Mouse (Mus musculus): ENCODE results near the gene Brinp2. TPM values are rescaled to one million over a fixed set of nuclear protein-coding genes. Genes with fewer than 3 reads are reported as not detected.
A peak's percentile ranks its signal among the peaks of the same experiment; 100 is the strongest.

The Brinp2 gene
- polyA plus RNA-seq, 1 experiment from 2014 or later = 1.5 TPM

DNA sequence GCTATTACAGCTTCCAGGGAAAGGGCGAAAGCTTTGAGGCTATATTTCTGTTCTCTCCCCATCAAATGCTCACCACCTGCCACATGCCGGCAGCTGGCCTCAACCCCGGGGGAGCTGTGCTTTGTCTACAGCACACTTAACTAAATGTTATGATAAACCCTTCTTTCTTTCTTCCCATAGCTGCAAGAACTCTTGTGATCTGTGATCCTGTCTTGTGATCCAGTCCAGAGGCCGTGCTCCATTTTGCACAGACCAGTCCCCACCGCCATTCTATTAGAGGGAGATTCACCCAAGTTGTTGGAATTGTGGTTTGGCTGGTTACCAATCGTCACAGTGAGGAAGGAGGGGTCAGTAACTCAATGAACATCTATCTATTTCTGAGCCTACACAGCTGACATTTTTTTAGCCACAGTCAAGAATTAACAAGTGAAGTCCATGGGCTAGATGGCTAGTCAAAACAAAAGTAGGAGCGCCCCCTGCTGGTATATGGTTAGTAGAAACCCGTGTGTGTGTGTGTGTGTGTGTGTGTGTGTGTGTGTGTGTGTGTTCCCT lies 89.0 kb downstream of the Brinp2 start:
- Histone ChIP-seq H3K27ac (ENCODE audit: low read length) (no peak overlapping the region), H3K4me2 (replicated peaks; ENCODE audit: low read depth, low read length) (no peak overlapping the region), H3K4me1 (ENCODE audit: control insufficient read depth, insufficient read depth, low read length) (no peaks in the 10 kb centered on the region), H3K27me3 (ENCODE audit: control insufficient read depth, insufficient read depth, low read length) (no peaks in the 10 kb centered on the region), H3K36me3 (ENCODE audit: control insufficient read depth, insufficient read depth, low read length) (no peaks in the 10 kb centered on the region), H3K9me3 (ENCODE audit: control insufficient read depth, low read depth, low read length) (no peaks in the 10 kb centered on the region), H3K9ac (replicated peaks; ENCODE audit: low read depth, low read length) (no peak overlapping the region), H3K4me3 (ENCODE audit: low read depth, low read length) (no peak overlapping the region)
- 26% methylated on average over 8 of the region's 8 CpGs for WGBS
- ATAC-seq (ENCODE audit: insufficient number of reproducible peaks, insufficient read depth, low FRiP score, low read depth) = peak; percentile 61; the same call in 1 of the 2 replicates

GRCm38 (mm10) chr1:158266293-158267019 lies 89.7 kb downstream of the Brinp2 start:
- 61% methylated on average over 3 of the region's 3 CpGs for whole genome bisulfite sequencing
- no peaks in the 10 kb centered on the region for H3K4me1 ChIP-seq (ENCODE audit: control insufficient read depth, insufficient read depth, low read length)
- H3K27ac ChIP-seq (ENCODE audit: low read length) = no peak overlapping the region
- H3K9me3 ChIP-seq (ENCODE audit: control insufficient read depth, low read depth, low read length) = no peaks in the 10 kb centered on the region
- no peak overlapping the region for H3K9ac ChIP-seq (replicated peaks; ENCODE audit: low read depth, low read length)
- H3K27me3 ChIP-seq (ENCODE audit: control insufficient read depth, insufficient read depth, low read length) = no peaks in the 10 kb centered on the region
- no peak overlapping the region for H3K4me2 ChIP-seq (replicated peaks; ENCODE audit: low read depth, low read length)
- no peaks in the 10 kb centered on the region for H3K36me3 ChIP-seq (ENCODE audit: control insufficient read depth, insufficient read depth, low read length)
- no peak overlapping the region for H3K4me3 ChIP-seq (ENCODE audit: low read depth, low read length)
- ATAC-seq (ENCODE audit: insufficient number of reproducible peaks, insufficient read depth, low FRiP score, low read depth) = 0 out of 2 replicates have a peak, but pooled peaks have one; percentile 23

- Histone ChIP-seq H3K9me3 (ENCODE audit: control insufficient read depth, low read depth, low read length) (no peaks in the 10 kb centered on the region), H3K4me2 (replicated peaks; ENCODE audit: low read depth, low read length) (no peak overlapping the region), H3K36me3 (ENCODE audit: control insufficient read depth, insufficient read depth, low read length) (no peaks in the 10 kb centered on the region), H3K27ac (ENCODE audit: low read length) (no peak overlapping the region), H3K4me3 (ENCODE audit: low read depth, low read length) (no peak overlapping the region), H3K4me1 (ENCODE audit: control insufficient read depth, insufficient read depth, low read length) (no peaks in the 10 kb centered on the region), H3K27me3 (ENCODE audit: control insufficient read depth, insufficient read depth, low read length) (no peaks in the 10 kb centered on the region), H3K9ac (replicated peaks; ENCODE audit: low read depth, low read length) (no peak overlapping the region)
- WGBS = 90% methylated on average over 5 of the region's 5 CpGs
- ATAC-seq (ENCODE audit: insufficient number of reproducible peaks, insufficient read depth, low FRiP score, low read depth) = no peak
Measured at GRCm38 (mm10) chr1:158259516-158260235, 96.5 kb downstream of the Brinp2 start.

DNA sequence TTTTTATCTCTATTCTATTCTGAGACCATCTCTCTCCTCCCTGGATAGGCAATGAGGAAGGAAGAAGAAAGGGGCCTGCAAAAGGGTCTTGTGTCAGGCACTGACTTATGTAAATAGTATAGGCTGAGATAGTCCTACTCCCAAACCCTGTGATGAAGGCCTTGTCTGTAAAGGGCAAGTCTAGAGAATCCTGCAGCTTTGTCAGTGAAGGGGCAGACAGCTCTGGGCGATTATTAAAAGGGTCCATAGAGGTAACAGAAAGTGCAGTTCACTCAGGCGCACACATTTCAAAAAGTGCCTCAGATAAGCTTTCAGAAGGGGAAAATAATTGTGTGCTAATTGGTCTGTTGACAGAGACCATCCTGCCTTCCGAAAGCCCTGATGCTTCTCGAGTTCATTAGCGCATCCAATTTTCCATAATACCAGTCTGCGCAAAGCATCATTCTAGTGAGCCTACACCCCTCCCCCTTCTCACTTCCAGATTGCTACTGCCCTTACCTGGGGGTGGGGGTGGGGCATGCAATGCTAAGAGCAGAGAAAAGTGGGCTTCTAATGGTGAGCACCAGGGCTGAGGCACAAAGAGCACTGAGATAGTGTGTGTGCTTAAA lies 97.3 kb downstream of the Brinp2 start:
- Histone ChIP-seq H3K9me3 (ENCODE audit: control insufficient read depth, low read depth, low read length) (no peaks in the 10 kb centered on the region), H3K4me1 (ENCODE audit: control insufficient read depth, insufficient read depth, low read length) (no peaks in the 10 kb centered on the region), H3K4me3 (ENCODE audit: low read depth, low read length) (no peak overlapping the region), H3K9ac (replicated peaks; ENCODE audit: low read depth, low read length) (no peak overlapping the region), H3K27me3 (ENCODE audit: control insufficient read depth, insufficient read depth, low read length) (no peaks in the 10 kb centered on the region), H3K36me3 (ENCODE audit: control insufficient read depth, insufficient read depth, low read length) (no peaks in the 10 kb centered on the region), H3K4me2 (replicated peaks; ENCODE audit: low read depth, low read length) (no peak overlapping the region), H3K27ac (ENCODE audit: low read length) (no peak overlapping the region)
- ATAC-seq (ENCODE audit: insufficient number of reproducible peaks, insufficient read depth, low FRiP score, low read depth) = no peak
- 77% methylated on average over 6 of the region's 6 CpGs for WGBS

- no peaks in the 10 kb centered on the region for H3K36me3 ChIP-seq (ENCODE audit: control insufficient read depth, insufficient read depth, low read length)
- no peaks in the 10 kb centered on the region for H3K4me1 ChIP-seq (ENCODE audit: control insufficient read depth, insufficient read depth, low read length)
- H3K9ac ChIP-seq (replicated peaks; ENCODE audit: low read depth, low read length) = no peak overlapping the region
- WGBS = 80% methylated on average over 9 of the region's 9 CpGs
- H3K4me3 ChIP-seq (ENCODE audit: low read depth, low read length) = no peak overlapping the region
- no peaks in the 10 kb centered on the region for H3K27me3 ChIP-seq (ENCODE audit: control insufficient read depth, insufficient read depth, low read length)
- H3K27ac ChIP-seq (ENCODE audit: low read length) = no peak overlapping the region
- H3K4me2 ChIP-seq (replicated peaks; ENCODE audit: low read depth, low read length) = no peak overlapping the region
- ATAC-seq (ENCODE audit: insufficient number of reproducible peaks, insufficient read depth, low FRiP score, low read depth) = no peak
- no peaks in the 10 kb centered on the region for H3K9me3 ChIP-seq (ENCODE audit: control insufficient read depth, low read depth, low read length)
Measured at GRCm38 (mm10) chr1:158255912-158256680, 100.0 kb downstream of the Brinp2 start.

DNA sequence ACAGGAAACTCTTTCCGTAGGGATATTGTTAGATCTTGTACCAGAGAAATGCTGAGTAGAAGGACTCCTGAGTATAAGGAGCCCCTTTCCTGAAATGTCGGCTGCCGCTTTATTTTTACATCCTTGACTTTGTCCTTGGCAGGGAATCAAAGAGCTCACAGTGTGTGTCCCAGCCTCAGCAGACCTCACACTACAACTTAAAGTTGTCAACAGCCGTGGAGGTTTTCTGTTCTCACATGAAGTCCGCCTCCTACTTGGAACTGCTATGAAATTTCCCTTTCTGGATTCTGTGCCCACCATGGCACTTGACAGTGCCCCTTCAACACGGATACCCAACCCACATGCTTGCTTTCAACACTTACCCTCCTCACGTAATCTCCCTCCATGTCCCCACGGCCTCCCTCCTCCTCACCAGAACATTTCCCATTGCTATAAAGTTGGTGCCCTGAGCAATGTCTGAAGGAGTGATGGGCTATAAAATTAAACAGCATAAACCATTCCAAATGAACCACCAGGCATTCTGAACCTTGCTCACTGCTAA lies 103.4 kb downstream of the Brinp2 start:
- Histone ChIP-seq H3K27ac (ENCODE audit: low read length) (no peak overlapping the region), H3K9me3 (ENCODE audit: control insufficient read depth, low read depth, low read length) (no peaks in the 10 kb centered on the region), H3K4me3 (ENCODE audit: low read depth, low read length) (no peak overlapping the region), H3K36me3 (ENCODE audit: control insufficient read depth, insufficient read depth, low read length) (no peaks in the 10 kb centered on the region), H3K4me2 (replicated peaks; ENCODE audit: low read depth, low read length) (no peak overlapping the region), H3K4me1 (ENCODE audit: control insufficient read depth, insufficient read depth, low read length) (no peaks in the 10 kb centered on the region), H3K27me3 (ENCODE audit: control insufficient read depth, insufficient read depth, low read length) (no peaks in the 10 kb centered on the region), H3K9ac (replicated peaks; ENCODE audit: low read depth, low read length) (no peak overlapping the region)
- no peak for ATAC-seq (ENCODE audit: insufficient number of reproducible peaks, insufficient read depth, low FRiP score, low read depth)
- 92% methylated on average over 8 of the region's 8 CpGs for WGBS

DNA sequence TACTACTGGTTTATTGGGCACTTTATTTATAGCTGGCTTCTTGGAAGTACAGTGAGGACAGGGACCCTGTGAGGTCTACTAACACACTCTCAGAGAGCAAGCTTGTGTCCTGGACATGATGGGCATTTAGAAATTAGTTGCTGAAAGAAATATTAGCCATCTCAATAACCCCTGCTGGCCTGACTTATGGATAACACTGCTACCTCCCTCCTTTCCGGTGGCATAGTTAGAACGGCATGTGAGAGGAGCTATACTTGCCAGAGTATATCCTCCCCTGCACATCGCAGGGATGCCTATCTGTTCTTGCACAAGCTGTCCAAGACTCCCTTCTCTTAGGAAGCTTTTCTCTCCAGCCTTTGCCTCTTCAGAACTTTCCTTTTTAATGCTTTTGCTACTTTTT lies 107.9 kb downstream of the Brinp2 start:
- H3K4me2 ChIP-seq (replicated peaks; ENCODE audit: low read depth, low read length) = no peak overlapping the region
- H3K27ac ChIP-seq (ENCODE audit: low read length) = no peak overlapping the region
- H3K36me3 ChIP-seq (ENCODE audit: control insufficient read depth, insufficient read depth, low read length) = no peaks in the 10 kb centered on the region
- H3K9me3 ChIP-seq (ENCODE audit: control insufficient read depth, low read depth, low read length) = no peaks in the 10 kb centered on the region
- no peak overlapping the region for H3K4me3 ChIP-seq (ENCODE audit: low read depth, low read length)
- 83% methylated on average over 3 of the region's 3 CpGs for WGBS
- no peak for ATAC-seq (ENCODE audit: insufficient number of reproducible peaks, insufficient read depth, low FRiP score, low read depth)
- H3K9ac ChIP-seq (replicated peaks; ENCODE audit: low read depth, low read length) = no peak overlapping the region
- no peaks in the 10 kb centered on the region for H3K4me1 ChIP-seq (ENCODE audit: control insufficient read depth, insufficient read depth, low read length)
- H3K27me3 ChIP-seq (ENCODE audit: control insufficient read depth, insufficient read depth, low read length) = no peaks in the 10 kb centered on the region

Measured in stomach, embryonic 14.5 days (tissue).